Mouse (Mus musculus): ENCODE measurements around the gene Dido1.
A peak's percentile ranks its signal among the peaks of the same experiment; 100 is the strongest.

Gene Dido1

GRCm38 (mm10) chr2:180709923-180710272 lies at the start of gene Dido1, which contains the start of gene Gid8:
Gene Dido1 (minus strand): TSS chr2:180709999.
Gene Gid8 (plus strand): TSS chr2:180710117.
- peak; percentile 94 for ATAC-seq (ENCODE audit: insufficient number of reproducible peaks, low FRiP score, low TSS enrichment)

DNA sequence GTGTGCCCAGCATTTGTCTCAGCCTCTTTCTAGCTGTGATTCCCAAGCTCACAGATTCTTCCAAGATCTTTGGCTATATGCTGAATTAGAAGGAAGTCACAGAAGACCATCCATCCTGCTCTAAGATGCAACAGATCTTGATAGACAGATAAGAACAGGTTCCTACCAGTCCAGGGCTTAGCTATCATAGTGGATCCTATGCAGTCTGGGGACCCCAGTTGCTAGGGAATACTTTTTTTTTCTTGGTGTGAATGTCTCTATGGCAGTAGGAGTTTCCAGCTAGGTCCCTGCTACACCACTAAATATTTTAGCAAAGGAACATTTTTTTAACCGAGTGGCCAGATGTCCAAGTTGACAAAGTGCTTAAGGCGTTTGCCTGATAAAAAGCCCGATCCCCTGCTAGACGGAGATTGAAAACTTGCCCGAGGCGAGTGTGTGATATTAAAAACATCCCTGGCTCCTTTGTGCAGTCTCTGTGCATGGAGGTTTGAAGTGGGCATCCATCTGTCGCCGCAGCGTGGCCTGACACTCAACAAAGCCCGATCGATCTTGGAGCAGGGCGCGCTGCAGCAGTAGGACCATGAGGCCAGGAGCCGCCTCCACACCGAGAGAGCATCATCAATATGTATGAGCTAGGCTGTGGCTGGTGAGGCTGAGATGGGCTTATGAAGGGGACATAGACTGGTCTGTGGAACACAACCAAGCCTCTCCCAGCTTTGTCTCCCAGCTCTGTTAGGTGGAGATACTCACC lies 48.9 kb upstream of the Dido1 start:
- no peak for ATAC-seq (ENCODE audit: insufficient number of reproducible peaks, low FRiP score, low TSS enrichment)

GRCm38 (mm10) chr2:180756786-180757185 lies 47.0 kb upstream of the Dido1 start:
- ATAC-seq (ENCODE audit: insufficient number of reproducible peaks, low FRiP score, low TSS enrichment), result no peak

- no peak for ATAC-seq (ENCODE audit: insufficient number of reproducible peaks, low FRiP score, low TSS enrichment)
Observed at GRCm38 (mm10) chr2:180755896-180756295, 46.1 kb upstream of the Dido1 start.

GRCm38 (mm10) chr2:180754976-180755688 lies 45.3 kb upstream of the Dido1 start:
- no peak for ATAC-seq (ENCODE audit: insufficient number of reproducible peaks, low FRiP score, low TSS enrichment)

GRCm38 (mm10) chr2:180748904-180749303 lies 39.1 kb upstream of the Dido1 start:
- no peak for ATAC-seq (ENCODE audit: insufficient number of reproducible peaks, low FRiP score, low TSS enrichment)

DNA sequence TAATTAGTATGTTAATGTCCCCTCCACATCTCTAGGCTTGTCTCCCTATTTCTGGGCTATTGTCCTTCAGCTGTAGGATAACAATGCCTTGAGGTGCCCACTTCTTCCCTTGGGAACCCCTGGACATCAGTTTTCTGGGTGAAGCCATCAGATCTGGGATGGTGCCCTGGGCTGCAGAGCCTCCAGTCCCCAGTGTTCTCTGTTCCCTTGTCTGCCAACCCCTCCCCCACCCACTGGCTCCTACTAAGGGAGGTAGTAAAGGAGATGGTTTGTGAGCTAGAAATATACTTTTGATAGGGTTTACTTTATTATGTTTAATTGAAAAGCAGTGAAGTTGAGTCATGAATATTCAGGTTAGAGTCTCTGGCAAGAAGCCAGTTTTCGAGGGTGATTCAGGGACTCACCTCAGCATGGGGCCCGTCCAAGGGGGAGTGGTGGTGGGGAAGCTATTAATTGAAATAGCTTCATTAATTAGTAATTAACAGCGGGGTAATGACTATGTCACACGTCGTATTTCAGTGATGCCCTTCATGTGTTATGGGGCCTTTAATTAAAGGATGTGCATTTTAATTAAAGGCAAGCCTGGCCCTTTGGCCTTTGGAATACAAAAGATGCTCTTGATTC lies 36.9 kb upstream of the Dido1 start:
- no peak for ATAC-seq (ENCODE audit: insufficient number of reproducible peaks, low FRiP score, low TSS enrichment)

- ATAC-seq (ENCODE audit: insufficient number of reproducible peaks, low FRiP score, low TSS enrichment), result peak; percentile 56; the same call in 1 of the 2 replicates
Observed at GRCm38 (mm10) chr2:180745248-180745927, 35.6 kb upstream of the Dido1 start.

GRCm38 (mm10) chr2:180743321-180743720 lies 33.5 kb upstream of the Dido1 start:
- no peak for ATAC-seq (ENCODE audit: insufficient number of reproducible peaks, low FRiP score, low TSS enrichment)

DNA sequence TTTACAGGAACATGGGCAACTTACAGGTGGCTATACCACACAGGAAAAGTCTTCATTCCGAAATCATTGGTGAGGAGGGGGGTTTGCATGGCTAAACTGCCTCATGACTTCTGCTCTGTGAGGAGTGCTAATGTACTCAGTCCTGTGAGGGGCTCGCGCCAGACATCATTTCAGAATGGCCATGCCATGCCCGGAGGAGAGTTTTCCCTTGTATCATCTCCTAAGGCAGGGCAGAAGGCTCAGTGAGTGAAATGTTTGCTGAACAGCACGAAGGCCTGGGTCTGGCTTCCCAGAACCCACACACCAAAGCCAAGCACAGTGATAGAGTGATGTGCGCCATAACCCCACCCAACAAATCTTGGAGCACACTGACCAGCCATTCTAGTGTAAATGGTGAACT lies 33.0 kb upstream of the Dido1 start:
- ATAC-seq (ENCODE audit: insufficient number of reproducible peaks, low FRiP score, low TSS enrichment), result no peak

GRCm38 (mm10) chr2:180741421-180741820 lies 31.6 kb upstream of the Dido1 start:
- ATAC-seq (ENCODE audit: insufficient number of reproducible peaks, low FRiP score, low TSS enrichment), result no peak

- no peak for ATAC-seq (ENCODE audit: insufficient number of reproducible peaks, low FRiP score, low TSS enrichment)
Observed at GRCm38 (mm10) chr2:180740349-180740748, 30.6 kb upstream of the Dido1 start.

- no peak for ATAC-seq (ENCODE audit: insufficient number of reproducible peaks, low FRiP score, low TSS enrichment)
Observed at GRCm38 (mm10) chr2:180737984-180738383, 28.2 kb upstream of the Dido1 start.

- ATAC-seq (ENCODE audit: insufficient number of reproducible peaks, low FRiP score, low TSS enrichment), result no peak
Observed at GRCm38 (mm10) chr2:180735232-180735631, 25.4 kb upstream of the Dido1 start.

DNA sequence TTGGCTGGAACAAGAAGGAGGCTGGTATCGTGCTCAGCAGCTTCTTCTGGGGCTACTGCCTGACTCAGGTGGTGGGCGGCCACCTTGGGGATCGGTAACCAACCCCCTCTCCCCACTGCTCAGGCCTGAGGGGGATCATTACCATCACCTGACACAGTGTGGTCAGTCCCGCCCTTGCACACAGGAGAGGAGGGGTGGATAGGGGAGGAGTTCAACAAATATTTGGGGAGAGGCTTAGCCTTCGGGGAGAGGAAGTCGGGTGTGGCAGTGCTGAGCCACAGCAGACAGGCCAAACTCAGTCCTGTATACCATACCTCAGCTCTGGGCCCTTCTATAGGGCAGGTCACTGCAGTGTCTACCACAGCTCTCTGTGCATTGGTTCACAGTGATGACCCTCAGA lies 22.2 kb upstream of the Dido1 start:
- no peak for ATAC-seq (ENCODE audit: insufficient number of reproducible peaks, low FRiP score, low TSS enrichment)

- no peak for ATAC-seq (ENCODE audit: insufficient number of reproducible peaks, low FRiP score, low TSS enrichment)
Observed at GRCm38 (mm10) chr2:180731036-180731435, 21.2 kb upstream of the Dido1 start.

DNA sequence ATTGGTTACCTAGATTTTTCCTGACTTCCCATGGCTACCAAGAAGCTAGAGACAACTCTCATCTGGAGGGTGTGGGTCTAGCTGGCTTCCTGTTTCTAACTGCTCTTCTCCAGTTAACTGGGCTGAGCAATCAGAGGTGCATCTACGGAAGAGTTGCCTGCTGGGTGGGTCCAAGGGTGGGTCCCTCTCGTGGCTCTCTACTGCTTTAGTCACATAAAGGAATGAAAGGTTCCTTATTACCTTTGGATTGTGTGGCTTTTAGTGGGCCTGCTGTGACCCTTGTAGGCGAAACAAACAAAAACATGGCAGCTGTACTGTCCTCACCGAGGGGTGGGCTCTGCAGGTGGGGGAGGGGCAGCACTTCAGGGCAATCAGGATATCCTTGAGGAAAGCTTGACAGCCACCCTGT lies 17.8 kb upstream of the Dido1 start:
- no peak for ATAC-seq (ENCODE audit: insufficient number of reproducible peaks, low FRiP score, low TSS enrichment)

- no peak for ATAC-seq (ENCODE audit: insufficient number of reproducible peaks, low FRiP score, low TSS enrichment)
Observed at GRCm38 (mm10) chr2:180726658-180727442, 17.1 kb upstream of the Dido1 start.

GRCm38 (mm10) chr2:180725856-180726629 lies 16.2 kb upstream of the Dido1 start:
- ATAC-seq (ENCODE audit: insufficient number of reproducible peaks, low FRiP score, low TSS enrichment), result no peak

Data from cerebellum, adult (tissue).